Mouse (Mus musculus) urinary bladder, postnatal 10 days (tissue): ENCODE measurements around the gene Ube4b.

Experiments
- DNase-seq: peaks from one replicate; pipeline ENCODE4 v3.0.0; 2022; ENCODE audit warnings: low spot score

The Ube4b gene

DNA sequence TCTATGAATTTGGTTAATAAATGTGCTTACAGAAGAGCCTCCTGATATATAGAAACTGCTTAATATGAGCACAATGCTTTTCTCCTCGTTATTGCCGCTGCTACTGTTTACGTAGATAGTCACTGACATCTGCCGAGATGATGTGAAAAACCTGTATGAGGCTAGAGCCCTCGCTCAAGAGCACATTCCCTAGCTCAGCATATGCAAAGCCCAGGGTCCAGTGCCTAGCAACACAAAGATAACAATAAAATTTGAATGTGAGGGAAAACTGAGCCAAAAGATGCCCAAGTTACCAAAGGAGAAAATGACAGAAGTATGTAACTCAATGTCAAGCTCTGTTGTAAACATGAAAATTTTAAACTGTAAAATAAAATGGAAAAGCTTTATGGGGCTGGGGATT, 123.0 kb downstream of the Ube4b start:
- no peak for DNase-seq

DNA sequence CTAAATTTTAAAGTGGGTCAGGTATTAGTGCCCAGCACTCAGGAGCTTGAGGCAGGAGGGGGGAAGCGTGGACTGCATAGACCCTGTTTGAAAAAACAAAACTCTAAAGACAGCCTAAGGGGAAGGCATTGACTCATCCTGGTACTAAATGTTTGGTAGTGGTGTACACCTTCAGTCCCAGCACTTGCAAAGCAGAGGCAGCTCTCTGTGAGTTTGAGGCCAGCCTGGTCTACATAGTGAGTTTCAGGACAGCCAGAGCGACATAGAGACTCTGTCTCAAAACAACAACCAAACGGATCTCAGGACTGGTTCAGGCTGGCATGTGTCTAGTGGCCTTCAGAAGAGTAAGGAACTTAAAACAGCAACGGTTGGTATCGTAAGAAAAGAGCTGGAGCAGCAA, 123.8 kb downstream of the Ube4b start:
- no peak for DNase-seq

DNA sequence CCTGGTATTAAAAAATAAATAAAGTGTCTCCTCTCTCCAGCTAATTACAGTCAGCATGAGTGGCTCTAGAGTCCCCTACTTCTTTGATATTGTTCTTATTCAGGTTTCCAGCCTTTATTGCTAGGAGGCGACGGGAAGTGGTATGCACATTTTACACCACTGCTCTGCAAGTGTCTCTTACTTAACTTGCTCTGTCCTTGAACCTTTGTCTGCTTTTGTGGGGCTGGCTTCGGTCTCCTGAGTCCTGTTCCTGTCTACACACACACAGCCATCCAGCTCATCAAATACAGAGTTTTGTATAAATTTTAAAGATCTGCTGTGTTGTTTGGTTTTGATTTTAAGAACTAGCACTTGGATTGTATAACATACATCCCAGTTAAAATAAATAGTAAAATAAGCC, 124.4 kb downstream of the Ube4b start:
- DNase-seq = no peak

DNA sequence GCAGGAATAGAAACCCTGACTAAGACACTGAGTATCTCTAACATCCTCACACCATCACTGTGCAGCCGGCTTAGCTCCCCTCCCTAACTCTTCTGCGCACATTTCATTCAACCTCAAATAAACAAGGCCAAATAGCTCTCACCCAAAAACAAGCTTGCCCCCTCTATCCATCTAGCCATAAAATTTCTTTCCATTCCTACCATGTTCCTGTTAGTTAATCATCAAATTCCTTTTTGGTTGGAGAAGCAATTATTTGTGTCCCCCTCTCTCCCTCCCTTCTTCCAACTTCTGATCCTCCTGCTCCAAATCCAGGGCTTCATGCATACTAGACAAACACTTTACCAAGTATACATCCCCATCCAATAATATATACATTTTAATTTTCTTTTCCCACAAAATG, 130.0 kb downstream of the Ube4b start:
- no peak for DNase-seq

DNA sequence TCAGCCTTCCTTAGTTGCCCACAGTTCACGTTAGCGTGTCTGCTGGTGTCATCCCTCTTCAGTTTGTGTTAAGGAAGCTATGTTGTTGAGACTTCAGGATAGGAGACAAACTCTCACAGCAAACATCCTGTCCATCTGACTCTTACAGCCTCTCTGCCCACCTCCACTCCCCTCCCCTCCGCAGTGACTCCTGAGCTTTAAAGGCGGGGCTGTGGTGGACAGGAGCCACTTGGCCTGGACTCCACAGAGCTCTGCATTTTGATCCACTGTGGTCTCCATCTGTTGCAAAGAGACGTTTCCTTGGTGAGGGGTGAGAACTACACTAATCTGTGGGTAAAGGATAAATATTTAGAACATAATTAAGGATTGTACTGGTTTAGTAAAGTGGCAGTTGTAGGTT, 133.6 kb downstream of the Ube4b start:
- no peak for DNase-seq

DNA sequence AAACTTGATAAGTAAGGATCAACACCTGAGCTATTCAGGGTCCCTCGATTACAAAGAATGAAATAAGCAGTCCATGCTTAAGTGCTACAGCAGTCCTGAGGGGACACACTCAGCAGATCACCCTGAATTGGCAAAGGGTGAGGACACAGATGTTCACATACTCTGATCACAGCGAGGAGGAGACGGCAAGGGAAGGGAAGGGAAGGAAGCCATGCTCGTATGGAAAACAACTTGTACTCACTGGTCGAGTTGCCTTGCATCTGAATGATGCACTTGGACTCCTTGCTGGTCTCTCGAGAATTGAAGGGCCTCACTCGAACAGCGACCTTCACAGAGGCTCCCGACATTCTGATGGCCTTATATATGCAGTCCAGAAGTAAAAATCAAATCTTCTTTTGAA, 135.5 kb downstream of the Ube4b start:
- DNase-seq = no peak

DNA sequence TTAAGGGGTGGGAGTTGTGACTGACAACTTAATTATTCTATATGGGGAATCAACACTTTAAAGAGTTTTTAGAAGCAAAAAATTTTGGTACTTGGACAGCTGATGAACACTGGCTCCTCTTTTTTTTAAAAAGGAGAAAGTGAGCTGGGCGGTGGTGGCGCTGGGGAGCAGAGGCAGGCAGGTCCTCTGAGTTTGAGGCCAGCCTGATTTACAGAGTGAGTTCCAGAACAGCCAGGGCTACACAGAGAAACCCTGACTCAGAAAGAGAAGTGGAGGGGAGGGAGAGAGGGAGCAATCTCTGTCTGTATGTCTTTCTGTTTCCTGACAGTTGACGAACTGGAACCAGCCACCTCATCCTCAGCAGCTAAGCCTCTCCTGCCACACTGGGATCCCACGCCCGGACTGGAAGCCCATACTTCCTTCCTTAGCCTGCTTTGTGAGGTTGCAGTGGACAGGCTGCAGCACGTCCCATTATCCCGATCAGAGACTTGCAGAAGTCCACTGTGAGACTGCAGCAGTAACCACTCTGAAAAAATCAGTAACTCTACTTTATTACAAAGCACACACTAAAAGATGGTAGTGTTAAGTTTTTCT, 136.3 kb downstream of the Ube4b start:
- DNase-seq = no peak

DNA sequence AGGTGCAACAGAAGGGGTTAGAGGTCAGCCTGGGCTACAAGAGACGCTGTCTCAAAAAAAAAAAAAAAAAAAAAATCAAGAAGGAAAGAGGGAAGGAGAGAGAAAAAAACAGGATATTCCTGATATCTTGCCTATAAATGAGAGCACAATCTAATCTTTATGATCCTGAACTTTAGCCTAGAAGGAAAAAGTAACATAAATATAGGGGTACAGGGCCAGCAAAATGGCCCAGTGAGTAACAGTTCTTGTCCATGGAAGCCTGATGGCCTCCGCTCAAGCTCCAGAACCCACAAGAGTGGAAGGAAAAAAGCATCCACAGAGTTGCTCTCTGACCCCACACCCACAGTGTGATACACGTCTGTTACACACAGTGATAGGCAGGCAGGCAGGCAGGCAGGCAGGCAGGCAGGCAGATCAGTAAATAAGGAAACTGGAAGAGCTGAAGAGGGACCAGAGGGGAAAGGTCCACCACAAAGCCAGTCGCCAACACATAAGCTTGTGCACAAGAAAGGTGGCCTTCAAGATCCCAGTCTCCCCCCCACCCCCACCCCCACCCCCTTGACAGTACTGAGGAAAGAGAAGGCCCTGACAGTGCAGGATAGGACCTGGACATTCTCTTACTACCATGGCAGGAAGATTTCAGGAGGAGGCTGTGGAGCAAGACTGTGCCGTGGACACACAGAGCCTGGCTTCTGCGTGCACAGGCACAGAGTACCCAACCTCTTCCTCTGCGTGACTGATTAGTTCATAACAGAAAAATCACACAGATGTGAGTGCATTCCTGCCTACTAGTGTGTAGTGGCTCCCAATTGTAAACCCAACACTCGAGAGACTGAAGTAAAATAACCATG, 140.0 kb downstream of the Ube4b start:
- no peak for DNase-seq

DNA sequence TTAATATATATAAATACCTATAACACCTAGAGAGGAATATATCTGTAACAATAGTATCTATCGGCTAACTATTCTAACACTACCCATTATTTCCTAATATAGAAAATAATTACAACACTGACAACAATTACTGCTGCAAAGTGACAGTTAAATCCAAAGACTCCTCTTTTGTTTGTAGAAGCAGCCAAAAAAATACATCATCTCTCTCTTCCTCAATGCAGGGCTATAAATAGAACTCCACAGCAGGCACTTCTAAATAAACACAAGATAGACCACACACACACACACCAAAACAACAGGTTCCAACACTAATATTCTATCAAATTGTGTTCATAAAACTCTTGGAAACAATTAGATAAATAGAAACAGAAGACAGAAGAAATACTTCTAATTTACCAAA, 140.9 kb downstream of the Ube4b start:
- DNase-seq = no peak

DNA sequence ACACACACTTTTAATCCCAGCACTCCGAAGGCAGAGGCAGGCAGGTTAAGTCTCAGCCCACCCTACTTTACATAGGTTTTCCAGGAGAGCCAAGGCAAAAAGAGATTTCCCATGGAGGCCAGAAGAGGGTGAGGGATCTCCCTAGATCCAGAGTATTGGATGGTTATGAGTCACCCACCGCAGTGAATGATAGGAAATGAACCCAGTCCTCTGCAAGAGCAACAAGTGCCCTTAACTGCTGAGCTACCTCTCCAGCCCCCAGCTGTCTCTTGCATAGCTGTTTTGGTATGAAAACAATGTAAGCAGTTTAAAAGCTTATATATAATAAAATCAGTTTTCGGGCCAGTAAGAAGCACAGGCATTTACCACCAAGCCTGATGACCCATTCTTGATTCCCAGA, 143.5 kb downstream of the Ube4b start:
- no peak for DNase-seq

DNA sequence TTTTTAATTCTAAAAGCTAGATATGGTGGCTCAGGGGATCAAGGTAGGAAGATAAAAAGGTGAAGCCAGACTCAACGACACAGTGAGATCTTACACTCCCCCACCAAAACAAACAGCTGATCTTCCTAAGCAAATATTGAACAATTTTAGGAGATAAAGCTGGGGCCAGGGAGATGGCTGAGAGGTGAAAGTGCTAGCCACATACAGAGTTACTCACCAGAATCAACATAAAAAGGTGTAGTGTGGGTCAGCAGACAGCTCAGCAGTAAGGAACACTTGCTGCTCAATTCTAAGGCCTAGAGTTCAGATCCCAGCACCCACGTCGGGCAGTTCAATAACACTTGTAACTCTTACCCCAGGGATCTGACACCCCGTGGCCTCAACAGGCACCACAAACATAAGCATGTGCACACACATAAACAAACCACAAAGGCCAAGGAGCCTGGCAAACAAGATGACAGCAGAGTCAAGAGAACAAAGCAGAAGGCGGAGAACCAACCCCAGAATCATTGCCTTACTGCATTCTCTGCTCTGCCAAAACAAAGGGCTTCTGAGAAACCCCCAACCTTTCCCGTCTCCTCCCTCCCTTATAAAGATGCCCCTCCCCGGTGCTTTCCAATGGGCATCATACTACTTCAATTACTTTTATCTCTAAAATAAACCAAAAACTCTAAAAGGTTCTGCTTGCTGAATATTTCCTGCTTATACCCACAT, 144.4 kb downstream of the Ube4b start:
- no peak for DNase-seq
